Mouse (Mus musculus): ENCODE measurements at regions not wholly inside any gene's neighbourhood (a gene's known extent, or its start where the extent isn't known, plus 50 kb on each side); places are given as distances from the start of the nearest gene placed in this dataset.

DNA sequence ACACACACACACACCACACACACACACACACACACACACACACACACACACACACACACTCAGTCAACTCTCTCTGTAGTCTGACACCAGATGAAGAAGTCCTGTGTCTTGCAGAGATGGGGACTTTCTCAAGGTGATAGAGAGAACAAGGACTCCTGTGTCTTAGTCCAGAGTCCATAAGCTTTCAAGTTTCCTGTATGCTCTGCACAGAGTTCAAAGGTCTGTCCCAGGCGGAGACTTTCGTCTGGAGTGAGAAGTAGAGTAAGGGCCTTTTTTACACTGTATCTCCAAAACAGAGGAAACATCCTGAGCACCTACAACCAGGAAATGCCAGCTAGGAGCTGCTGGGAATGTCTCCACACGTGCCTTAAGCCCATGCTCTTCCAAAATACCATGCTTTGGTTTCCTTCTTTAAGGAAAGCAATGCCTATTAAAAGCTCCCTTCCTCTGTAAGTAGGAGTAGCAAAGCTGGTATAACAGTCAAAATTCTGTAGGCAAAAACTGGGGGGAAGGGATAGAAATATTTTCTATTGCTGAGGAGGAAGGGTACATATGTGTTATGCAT lies 459.9 kb upstream of the Zmiz1 start:
- no peak for TF ChIP-seq GATA4 (IDR thresholded peaks at IDR 0.05; ENCODE audit: insufficient replicate concordance, low read length)

DNA sequence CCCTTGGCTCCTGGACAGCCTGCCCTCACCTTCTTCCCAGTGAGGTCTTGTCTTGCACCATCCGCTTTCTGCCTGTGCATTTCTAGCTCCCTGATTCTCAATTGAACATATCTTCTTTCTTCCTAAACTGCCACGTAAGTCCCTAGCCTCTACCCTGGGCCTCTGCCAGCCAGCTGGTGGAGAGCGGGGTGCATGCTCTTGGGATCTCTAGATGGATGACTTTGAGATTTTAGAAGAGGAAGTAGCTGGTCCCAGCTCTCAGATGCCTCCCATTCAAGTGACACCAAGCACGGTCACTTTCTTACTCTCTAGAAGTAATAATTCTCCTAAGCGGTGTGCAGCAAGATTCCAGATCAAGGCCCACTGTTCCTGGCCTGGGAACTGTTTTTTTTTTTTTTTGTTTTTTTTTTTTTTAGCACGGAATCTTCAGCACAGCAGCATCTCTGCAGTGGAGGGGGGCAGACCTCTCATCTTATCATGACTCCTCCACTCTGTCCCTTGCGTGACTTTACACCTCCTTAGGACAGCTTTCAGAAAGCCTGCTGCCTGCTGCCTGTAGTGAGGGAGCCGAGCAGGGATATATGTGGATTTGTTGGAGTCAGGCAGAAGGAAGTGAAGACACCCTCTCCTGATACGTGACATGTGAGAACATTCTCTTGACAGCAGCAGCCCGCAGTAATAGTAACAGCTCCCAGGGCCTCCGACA lies 453.6 kb upstream of the Zmiz1 start:
- TF ChIP-seq GATA4 (IDR thresholded peaks at IDR 0.05; ENCODE audit: insufficient replicate concordance, low read length) = no peak

DNA sequence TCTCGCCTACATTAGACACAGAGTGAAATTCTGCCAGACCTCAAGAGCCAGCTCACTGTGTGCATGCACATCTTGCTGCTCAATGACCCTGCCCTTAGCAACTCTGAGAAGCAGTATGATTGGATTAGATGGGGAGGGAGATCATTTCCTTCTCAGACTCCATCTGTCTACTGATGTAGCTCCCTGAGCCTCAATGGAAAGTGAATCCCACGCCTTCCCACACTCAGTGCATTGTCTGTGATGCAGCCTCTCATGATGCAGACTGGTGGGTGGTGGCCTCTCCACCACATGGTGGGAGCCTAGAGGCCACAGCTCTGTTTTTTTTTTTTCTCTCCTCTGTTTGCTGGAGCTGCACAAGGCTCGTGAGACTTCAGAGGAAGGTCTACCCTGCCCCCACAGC lies 447.1 kb upstream of the Zmiz1 start:
- TF ChIP-seq GATA4 (IDR thresholded peaks at IDR 0.05; ENCODE audit: insufficient replicate concordance, low read length) = no peak

DNA sequence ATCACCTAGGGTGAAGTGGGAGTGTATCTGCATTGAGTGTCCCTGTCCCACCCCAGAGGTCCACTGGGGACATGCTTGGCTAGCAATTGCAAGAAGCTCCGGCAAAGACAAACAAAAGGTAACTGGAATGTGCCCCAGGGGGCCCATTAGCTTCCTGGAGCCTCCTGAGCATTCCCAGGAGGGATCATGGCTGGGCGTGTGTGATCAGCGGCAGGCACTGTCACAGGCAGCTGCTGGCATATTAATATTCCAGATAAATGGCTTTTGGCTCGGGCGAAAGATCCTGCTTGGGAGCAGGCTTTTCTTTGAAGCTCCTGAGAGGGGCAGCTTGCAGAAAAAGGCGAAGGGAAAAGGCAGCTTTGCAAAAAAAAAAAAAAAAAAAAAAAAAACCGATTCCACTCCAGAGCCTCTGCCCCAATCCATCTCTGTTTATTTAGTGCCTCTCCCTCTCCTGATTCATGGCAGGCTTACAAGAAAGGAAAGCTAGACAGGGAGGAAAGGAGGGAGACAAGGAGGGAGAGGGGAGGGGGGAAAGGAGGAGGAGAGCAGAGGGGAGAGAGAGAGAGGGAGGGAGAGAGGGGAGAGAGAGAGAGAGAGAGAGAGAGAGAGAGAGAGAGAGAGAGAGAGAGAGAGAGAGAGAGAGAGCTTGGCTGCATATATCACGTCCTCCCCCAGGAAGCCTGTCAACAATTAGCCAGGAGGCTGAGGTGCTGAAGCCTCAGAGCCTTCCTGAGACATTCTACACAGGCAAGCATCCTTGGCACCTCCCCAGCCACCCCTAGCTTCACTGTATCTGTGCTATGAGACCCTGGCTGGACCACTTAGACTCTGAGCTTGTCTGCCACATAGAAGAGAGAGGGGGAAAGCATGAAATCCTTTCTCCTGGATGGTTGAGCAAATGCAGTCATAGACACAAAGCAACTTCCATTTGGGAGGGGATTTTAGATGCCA lies 443.4 kb upstream of the Zmiz1 start:
- no peak for TF ChIP-seq GATA4 (IDR thresholded peaks at IDR 0.05; ENCODE audit: insufficient replicate concordance, low read length)

DNA sequence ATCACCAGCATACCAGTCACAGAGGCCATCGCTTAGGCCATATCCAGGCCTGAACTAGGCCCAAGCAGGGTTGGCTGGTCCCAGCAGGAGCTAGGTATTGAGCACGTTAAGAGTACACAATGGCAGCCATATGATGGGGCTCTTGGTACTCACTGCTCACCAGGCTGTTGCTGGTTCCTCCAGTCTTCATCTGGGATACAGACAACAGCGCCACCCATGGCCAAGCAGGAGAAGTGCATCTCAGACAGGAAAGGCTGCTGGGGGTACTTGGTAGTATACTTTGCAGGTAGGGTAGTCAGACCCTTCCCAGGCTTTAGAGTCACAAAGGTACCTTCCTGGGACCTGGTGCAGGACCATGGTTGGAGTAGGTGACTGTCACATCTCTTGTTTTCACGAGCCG lies 441.1 kb upstream of the Zmiz1 start:
- no peak for TF ChIP-seq GATA4 (IDR thresholded peaks at IDR 0.05; ENCODE audit: insufficient replicate concordance, low read length)

DNA sequence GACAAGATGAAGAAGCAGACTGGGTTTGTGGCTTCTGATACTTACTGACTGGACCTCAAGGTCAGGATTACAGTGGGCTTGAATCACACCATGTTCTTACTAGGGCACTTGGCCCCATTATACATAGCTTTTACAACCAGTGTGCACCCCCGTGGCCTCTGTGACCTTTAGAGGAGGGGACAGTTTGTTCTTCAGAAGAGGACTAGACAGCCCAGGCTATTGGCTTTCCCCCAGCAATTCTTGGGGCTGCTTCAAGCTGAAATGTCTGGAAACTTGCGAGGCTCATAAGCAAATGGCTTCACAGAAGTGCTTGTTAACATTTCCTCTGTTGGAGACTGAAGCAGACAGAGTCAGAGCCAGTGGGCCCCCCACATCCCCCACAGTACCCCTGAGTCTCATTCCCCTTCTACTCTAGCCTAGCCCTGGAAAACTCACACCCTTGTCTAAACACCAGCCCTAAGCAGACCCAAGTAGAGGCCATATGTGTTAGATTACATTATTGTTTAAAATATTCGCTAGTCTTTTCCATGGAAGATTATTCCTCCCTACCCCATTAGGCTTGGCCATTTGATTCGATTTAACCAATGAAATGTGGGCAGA lies 439.6 kb upstream of the Zmiz1 start:
- TF ChIP-seq GATA4 (IDR thresholded peaks at IDR 0.05; ENCODE audit: insufficient replicate concordance, low read length) = no peak

DNA sequence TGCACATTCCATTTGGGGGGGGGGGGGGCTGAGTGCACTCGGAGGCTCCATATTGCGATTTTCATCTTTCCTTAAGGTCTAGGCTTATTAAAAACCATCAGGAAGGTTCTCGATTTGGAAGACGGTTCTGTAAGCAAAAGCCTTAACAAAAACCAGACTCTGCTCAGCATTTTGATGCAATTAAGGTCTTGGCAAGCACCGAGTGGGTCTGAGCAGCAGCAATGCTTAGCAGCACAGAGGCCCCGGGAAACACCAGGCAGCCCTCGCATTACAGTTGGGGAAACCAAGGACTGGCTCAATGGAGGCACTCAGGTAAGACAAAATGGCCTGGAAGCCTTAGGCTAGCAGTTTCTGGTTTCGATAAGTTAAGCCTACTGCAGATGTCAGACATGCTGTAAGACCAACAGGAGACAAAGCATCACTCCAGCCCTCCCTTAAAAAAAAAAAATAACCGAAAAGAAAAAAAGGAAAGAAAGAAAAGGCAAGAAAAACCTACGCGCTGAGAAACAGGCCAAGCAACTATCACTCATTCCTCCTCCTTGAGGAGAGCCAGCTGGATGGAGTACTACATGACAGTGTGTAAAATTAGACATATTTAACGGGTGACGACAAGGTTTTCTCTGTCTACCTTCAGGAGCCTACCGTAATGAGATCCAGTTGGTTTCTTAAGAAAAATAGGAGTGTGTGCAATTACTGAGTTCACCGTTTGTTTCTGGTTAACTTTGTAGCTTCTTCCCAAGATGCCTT lies 436.3 kb upstream of the Zmiz1 start:
- TF ChIP-seq GATA4 (IDR thresholded peaks at IDR 0.05; ENCODE audit: insufficient replicate concordance, low read length) = no peak

DNA sequence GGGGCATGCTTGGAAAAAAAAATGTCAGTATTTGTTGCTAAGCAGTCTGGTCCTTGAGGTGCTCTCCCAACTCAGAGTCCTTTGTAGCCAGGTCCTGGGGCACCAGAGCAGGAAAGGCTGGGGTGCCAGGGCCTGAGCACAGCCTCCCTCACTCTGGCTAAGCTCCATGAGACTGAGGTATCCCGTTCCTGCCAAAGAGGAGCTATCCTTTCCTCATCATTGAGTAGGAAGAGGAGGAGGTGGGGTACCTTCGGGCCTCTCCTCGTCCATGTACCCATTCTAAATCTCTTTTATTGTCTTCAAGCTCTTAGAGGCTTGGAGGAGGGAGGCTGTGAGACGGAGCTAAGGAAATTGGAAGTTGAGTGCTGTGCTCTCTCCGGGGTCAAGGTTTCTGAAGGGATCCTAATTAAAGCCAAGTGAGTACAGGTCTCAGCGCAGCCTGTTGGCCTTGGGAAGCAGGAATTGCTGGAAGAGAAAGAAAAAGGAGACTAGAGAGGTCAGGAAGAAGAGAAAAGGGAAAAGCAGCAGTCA lies 435.6 kb upstream of the Zmiz1 start:
- TF ChIP-seq GATA4 (IDR thresholded peaks at IDR 0.05; ENCODE audit: insufficient replicate concordance, low read length) = no peak

DNA sequence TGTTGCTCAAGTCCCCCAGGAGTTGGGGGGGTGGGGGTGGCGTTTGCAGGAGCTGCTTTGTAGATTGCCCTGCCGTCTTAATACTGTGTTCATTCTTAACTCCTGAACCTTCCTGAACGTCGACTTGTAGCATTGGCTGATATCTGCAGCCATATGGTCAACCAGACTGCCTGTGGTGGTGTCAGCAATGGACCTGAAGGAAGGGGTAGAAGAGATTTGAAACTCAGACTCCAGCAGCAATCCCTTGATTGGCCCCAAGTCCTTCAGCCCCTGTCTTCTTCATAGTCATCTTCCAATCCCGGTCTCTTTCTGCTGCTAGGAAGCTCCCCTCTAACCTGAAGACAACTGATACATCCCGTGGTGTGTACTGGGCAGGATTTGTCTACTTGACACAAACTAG lies 433.9 kb upstream of the Zmiz1 start:
- no peak for TF ChIP-seq GATA4 (IDR thresholded peaks at IDR 0.05; ENCODE audit: insufficient replicate concordance, low read length)

DNA sequence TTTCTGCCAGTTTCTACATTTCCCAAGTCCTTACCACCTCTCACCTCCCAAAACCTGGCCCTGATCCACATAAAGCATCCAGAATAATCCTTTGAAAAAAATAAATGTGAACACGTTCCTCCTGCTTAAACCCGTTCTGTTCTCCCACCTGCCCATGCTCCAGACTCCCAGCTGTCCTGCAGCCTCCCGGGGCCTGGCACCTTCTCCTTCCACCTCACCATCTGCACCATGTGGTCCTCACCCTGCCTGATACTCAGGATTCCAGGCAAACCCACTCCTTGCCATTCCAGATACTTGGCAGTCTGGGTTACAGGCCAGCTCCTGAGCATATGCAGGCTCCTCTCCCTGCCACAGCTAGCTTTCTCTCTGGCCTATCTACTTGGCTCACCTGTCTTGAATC lies 431.9 kb upstream of the Zmiz1 start:
- no peak for TF ChIP-seq GATA4 (IDR thresholded peaks at IDR 0.05; ENCODE audit: insufficient replicate concordance, low read length)

DNA sequence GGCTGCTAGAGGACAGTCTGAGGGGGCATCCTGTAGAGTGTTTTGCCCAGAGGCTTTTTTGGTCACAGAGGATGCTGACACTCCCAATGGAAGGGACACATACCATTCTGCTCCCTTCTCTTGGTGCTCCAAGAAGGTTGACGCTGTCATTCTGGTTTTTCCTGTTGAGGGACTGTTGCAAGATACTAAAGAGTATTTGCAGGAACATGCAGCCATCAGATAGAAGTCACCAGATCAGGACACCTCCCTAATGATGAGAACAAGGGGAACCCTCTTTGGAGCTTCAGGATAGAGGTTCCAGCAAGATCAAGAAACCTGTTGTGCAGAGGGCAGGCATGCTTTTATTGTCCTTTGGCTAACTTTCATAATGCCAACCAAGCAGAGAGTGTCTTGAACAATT lies 431.1 kb upstream of the Zmiz1 start:
- TF ChIP-seq GATA4 (IDR thresholded peaks at IDR 0.05; ENCODE audit: insufficient replicate concordance, low read length) = no peak

DNA sequence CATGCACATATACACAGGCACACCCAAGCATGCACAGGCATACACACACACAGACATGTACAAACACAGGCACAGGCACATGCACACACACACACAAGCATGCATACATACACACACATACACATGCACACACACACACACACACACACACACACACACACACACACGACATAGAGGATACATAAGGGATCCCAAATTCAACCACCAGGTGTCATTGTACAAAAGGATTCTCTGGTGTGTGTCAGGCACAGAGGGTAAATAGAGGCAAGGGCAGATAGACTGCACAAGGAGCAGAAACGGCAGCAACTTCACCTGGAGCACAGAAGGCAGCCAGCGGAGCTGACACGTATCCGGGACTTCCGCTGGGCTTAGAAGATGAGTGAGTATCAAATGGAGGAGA lies 428.1 kb upstream of the Zmiz1 start:
- no peak for TF ChIP-seq GATA4 (IDR thresholded peaks at IDR 0.05; ENCODE audit: insufficient replicate concordance, low read length)

DNA sequence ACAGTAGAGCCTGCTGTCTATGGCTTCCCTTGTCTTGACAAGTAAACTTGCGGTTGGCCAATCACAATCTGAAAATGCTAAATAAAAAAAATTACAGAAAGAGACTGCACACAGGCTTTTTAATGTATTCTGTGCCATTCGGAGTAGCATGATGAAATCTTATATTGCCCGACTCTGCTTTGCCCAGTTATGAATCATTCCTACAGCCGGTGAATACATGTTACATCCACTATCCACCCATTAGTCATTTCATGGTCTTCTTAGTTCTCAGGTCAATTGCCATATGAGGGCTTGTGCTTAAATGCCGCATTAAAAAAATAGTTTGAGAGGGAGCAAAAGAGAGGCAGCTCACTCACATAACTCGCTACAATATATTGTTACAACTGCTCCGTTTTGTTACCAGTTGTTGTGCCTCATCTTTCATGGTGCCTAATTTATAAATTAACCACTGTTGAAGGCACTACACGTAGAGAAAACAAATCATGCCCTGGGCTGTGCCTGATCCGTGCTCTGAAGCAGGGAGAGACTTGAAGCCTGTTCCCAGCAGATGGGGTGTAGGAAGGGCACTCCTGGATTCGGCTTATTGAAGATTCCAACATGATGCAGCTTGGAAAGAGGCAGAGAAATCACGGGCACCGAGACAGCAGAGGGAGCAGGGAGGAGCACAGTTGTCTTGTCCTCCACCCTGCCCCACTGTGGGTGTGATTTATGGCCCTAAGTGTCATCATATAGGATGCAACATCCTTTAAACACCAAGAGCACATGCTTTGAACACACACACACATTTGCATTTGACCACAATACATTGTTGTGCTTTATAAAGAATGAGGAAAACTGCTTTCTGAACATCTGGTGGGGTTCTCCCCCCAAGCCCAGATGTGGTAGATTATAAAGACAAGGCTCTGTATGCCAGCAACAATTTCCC lies 427.0 kb upstream of the Zmiz1 start:
- no peak for TF ChIP-seq GATA4 (IDR thresholded peaks at IDR 0.05; ENCODE audit: insufficient replicate concordance, low read length)

DNA sequence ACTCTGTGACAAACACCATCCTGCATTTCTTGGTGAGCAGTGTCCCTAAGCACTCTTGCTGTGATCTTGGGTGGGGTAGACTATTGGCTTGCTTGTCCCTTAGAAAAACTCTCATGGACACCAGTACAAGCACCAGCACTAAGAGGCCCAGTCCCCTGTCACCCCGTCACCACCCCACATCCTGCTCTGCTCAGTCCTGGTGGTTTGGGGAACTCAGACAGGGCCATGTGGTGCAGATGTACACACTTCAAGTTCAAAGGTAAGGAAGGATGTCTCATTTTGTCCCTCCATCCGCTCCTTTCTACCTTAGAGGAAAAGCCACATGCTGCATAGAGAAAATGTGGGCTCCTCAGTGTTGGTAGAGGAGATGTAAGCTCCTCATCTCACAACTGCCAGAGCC lies 426.1 kb upstream of the Zmiz1 start:
- no peak for TF ChIP-seq GATA4 (IDR thresholded peaks at IDR 0.05; ENCODE audit: insufficient replicate concordance, low read length)
